ENCODE assay signal across 14 mouse cellular contexts in the genomic region with DNA sequence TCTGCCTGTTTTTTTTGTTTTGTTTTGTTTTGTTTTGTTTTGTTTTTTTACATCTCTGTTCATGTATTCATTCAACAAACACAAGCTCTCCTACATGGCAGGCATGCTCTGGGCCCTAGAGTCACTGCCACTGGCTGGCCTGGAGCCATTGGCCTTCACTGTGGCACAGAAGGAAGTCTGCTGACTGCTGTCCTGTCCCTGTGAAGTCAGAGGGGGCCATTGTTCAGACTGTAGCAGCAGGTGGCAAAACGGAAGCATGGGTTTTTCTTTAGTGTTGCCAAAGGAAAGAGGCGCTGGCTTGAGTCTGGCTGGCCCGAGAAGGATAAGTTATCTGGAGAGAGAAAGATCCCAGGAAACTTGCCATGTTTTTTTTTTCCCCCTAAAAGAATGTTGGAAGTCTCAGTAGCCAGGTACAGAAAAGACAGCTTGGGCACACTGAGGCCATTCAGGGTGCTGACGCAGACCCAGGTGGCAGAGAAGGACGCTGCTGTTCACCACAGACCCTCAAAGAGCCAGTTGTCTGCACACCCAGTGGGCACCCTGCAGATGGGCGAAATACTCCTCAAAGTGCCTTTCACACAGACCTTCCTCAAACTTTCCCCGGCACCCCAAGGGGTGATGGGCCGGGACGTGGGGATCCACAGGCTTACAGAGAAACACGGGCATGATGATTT. TPM values are rescaled to one million over a fixed set of nuclear protein-coding genes. Genes with fewer than 3 reads are reported as not detected.
A peak's percentile ranks its signal among the peaks of the same experiment; 100 is the strongest.
DNase-seq lines count a peak whose midpoint lies in the region; ATAC-seq and TF ChIP-seq lines count a peak whose summit lies in the region.
"Had no signal": no experiment of that assay in that cellular context is flagged by ENCODE, and none has a peak within 500 bp of the region (broad histone marks: within the 10 kb centered on the region; RNA-seq: fewer than 3 reads in every experiment).

No protein-coding gene starts in this region.

- no peaks in the 10 kb centered on the region for H3K36me3 ChIP-seq in forebrain, embryonic 16.5 days (ENCODE audit: control insufficient read depth, insufficient read depth)
- H3K36me3 ChIP-seq in forebrain, embryonic 15.5 days: no peaks in the 10 kb centered on the region
- H3K36me3 ChIP-seq in limb, embryonic 14.5 days (ENCODE audit: control insufficient read depth, insufficient read depth, low read length): no peaks in the 10 kb centered on the region
- H3K36me3 ChIP-seq: forebrain, embryonic 10.5 days had no signal

- peaks cover 7% of the 10 kb centered on the region; the same call in 1 of the 2 replicates for H3K4me1 ChIP-seq in forebrain, embryonic 16.5 days (replicated peaks; ENCODE audit: control insufficient read depth, insufficient read depth, low read length)
- H3K4me1 ChIP-seq in forebrain, embryonic 15.5 days: no peaks in the 10 kb centered on the region
- peaks cover 5% of the 10 kb centered on the region for H3K4me1 ChIP-seq in embryonic fibroblast, embryonic 13.5 days (ENCODE audit: control insufficient read depth, insufficient read depth, low read length)
- H3K4me1 ChIP-seq in limb, embryonic 14.5 days (ENCODE audit: control insufficient read depth, insufficient read depth, low read length): peaks cover 17% of the 10 kb centered on the region

- WGBS in forebrain, embryonic 16.5 days: 59% methylated on average over 10 of the region's 10 CpGs
- 64% methylated on average over 10 of the region's 10 CpGs for WGBS in forebrain, embryonic 15.5 days
- 78% methylated on average over 10 of the region's 10 CpGs for WGBS in limb, embryonic 14.5 days

- ATAC-seq in forebrain, embryonic 16.5 days: no peak
- ATAC-seq in forebrain, embryonic 15.5 days (replicated peaks): no peak
- ATAC-seq in limb, embryonic 14.5 days (ENCODE audit: low FRiP score, low read depth): no peak
- ATAC-seq in cerebellum, adult (ENCODE audit: insufficient number of reproducible peaks, low FRiP score, low TSS enrichment): no peak
- ATAC-seq: CD4-positive, CD25-positive, alpha-beta regulatory T cell, adult 4 months; liver, postnatal 0 days had no signal

- no peak overlapping the region for H3K4me3 ChIP-seq in forebrain, embryonic 16.5 days (replicated peaks; ENCODE audit: low read length)
- no peak overlapping the region for H3K4me3 ChIP-seq in forebrain, embryonic 15.5 days
- H3K4me3 ChIP-seq in embryonic fibroblast, embryonic 13.5 days (ENCODE audit: insufficient read depth, low read length): no peak overlapping the region
- H3K4me3 ChIP-seq in limb, embryonic 14.5 days (replicated peaks; ENCODE audit: low read length): no peak overlapping the region
- H3K4me3 ChIP-seq: forebrain, embryonic 10.5 days; heart, adult 2 months had no signal

- peak overlapping the region; percentile 37; the same call in 1 of the 2 replicates for H3K27ac ChIP-seq in forebrain, embryonic 16.5 days (ENCODE audit: low read length)
- no peak overlapping the region; the same call in 1 of the 2 replicates for H3K27ac ChIP-seq in forebrain, embryonic 15.5 days (replicated peaks)
- peak overlapping the region; percentile 14; the same call in 1 of the 2 replicates for H3K27ac ChIP-seq in embryonic fibroblast, embryonic 13.5 days (ENCODE audit: insufficient read depth, low read length)
- H3K27ac ChIP-seq in limb, embryonic 14.5 days (replicated peaks; ENCODE audit: low read depth, low read length): peak overlapping the region; percentile 81
- H3K27ac ChIP-seq: heart, adult 2 months had no signal

- peak; percentile 15 to 52 for DNase-seq in lung, postnatal 4 days
- DNase-seq in lung, postnatal 25 days (ENCODE audit: low spot score): no peak
- no peak for DNase-seq in limb, embryonic 14.5 days (ENCODE audit: low spot score)
- no peak for DNase-seq in liver
- DNase-seq: cerebellum, postnatal 36 days; heart, adult 2 months; kidney, postnatal 36 days; liver, postnatal 0 days had no signal

- no peaks in the 10 kb centered on the region for H3K9me3 ChIP-seq in forebrain, embryonic 16.5 days (ENCODE audit: control insufficient read depth, low read length)
- no peaks in the 10 kb centered on the region for H3K9me3 ChIP-seq in forebrain, embryonic 15.5 days
- H3K9me3 ChIP-seq in limb, embryonic 14.5 days (ENCODE audit: control insufficient read depth, low read length): 0 out of 2 replicates have a peak, but pooled peaks cover 4% of the 10 kb centered on the region
- H3K9me3 ChIP-seq: forebrain, embryonic 10.5 days had no signal

- no peak for TF ChIP-seq CTCF in embryonic fibroblast, embryonic 13.5 days (IDR thresholded peaks at IDR 0.05; ENCODE audit: borderline replicate concordance, insufficient read depth, low read length)

- TF ChIP-seq POLR2A in embryonic fibroblast, embryonic 13.5 days (IDR thresholded peaks at IDR 0.05; ENCODE audit: low read depth, low read length): no peak
- no peak for TF ChIP-seq POLR2A in limb, embryonic 14.5 days (IDR thresholded peaks at IDR 0.05; ENCODE audit: borderline replicate concordance, extremely low read depth, insufficient read depth, insufficient read length)

- peaks cover 7% of the 10 kb centered on the region for H3K27me3 ChIP-seq in forebrain, embryonic 16.5 days (replicated peaks; ENCODE audit: control insufficient read depth, insufficient read depth, low read length)
- H3K27me3 ChIP-seq in forebrain, embryonic 15.5 days: peaks cover 11% of the 10 kb centered on the region
- no peaks in the 10 kb centered on the region for H3K27me3 ChIP-seq in limb, embryonic 14.5 days (ENCODE audit: control insufficient read depth, insufficient read depth, low read length)

- H3K4me2 ChIP-seq in forebrain, embryonic 16.5 days (ENCODE audit: low read length): no peak overlapping the region
- H3K4me2 ChIP-seq in forebrain, embryonic 15.5 days (replicated peaks): no peak overlapping the region
- no peak overlapping the region for H3K4me2 ChIP-seq in limb, embryonic 14.5 days (replicated peaks; ENCODE audit: low read depth, low read length, severe bottlenecking)

- H3K9ac ChIP-seq in forebrain, embryonic 16.5 days (replicated peaks; ENCODE audit: low read depth, low read length): no peak overlapping the region
- no peak overlapping the region for H3K9ac ChIP-seq in forebrain, embryonic 15.5 days (replicated peaks)
- H3K9ac ChIP-seq in limb, embryonic 14.5 days (ENCODE audit: low read depth, low read length, severe bottlenecking): no peak overlapping the region
- H3K9ac ChIP-seq: liver, postnatal 0 days had no signal

RNA-seq across cellular contexts. Expression of a gene that starts 57.8 kb away (rescaled TPM):
- 0.41 and 0.65 TPM in 2 replicates for polyA plus RNA-seq in forebrain, embryonic 16.5 days (2015; fragmentation: Nextera tagmentation; extraction: Ambion mirVana)
- 0.89 and 0.92 TPM in 2 replicates for polyA plus RNA-seq in forebrain, embryonic 15.5 days (2015; fragmentation: Nextera tagmentation; extraction: Ambion mirVana)
- polyA plus RNA-seq in embryonic fibroblast, embryonic 13.5 days (2011; ENCODE audit: insufficient read length, low read depth, missing spikeins): 10.3 and 12.6 TPM in 2 replicates
- 10.4 and 13.8 TPM in 2 replicates for polyA plus RNA-seq in limb, embryonic 14.5 days (2012; rRNA removed)
- polyA plus RNA-seq in limb, embryonic 14.5 days (2014; fragmentation: Nextera tagmentation; extraction: Ambion mirVana): 1.9 and 2.1 TPM in 2 replicates

Comparison
In these comparisons a context has a peak if more than half of its experiments do, and no peak if none do; other contexts are left out.
1. DNase-seq: peak in lung, postnatal 4 days (2 of 2); none in lung, postnatal 25 days (single experiment), limb, embryonic 14.5 days (single experiment) and liver (single experiment).